Mouse (Mus musculus): Measurements from ENCODE around the gene Nhsl2.

DNA sequence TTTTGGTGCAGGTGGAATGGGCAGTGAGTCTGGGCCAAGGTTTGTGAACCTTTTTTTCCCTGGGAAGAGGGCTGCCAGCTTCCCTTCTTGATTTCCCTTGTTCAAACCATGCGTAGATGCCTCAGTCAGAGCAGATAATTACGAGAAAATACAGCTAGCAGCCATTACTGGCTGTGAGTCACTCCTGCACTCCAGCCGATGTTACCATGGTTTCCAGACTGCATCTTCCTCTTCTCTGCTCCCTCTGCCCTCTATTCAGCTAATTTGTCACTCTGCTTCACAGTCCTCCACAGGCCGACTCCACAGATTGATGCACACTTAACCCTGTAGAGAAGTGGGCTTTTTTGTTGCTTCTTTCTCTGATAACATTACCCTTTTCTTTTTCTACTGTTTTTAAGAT, 266.5 kb downstream of the Nhsl2 start:
- no peak for TF ChIP-seq HCFC1 (IDR thresholded peaks at IDR 0.05; ENCODE audit: borderline replicate concordance, insufficient read depth, low read length)
- TF ChIP-seq ZNF384 (IDR thresholded peaks at IDR 0.05; ENCODE audit: low read depth, low read length), result no peak
- no peak for TF ChIP-seq MAFK (IDR thresholded peaks at IDR 0.05; ENCODE audit: insufficient read depth, low read depth, low read length)
